Mouse (Mus musculus): Measurements from ENCODE around the gene Efcab6.
"Not testable (repeated sequence)": the region's sequence is repeated elsewhere in the genome, so short reads cannot be mapped to it uniquely, and the experiment has no call there.

- not testable (repeated sequence) for TF ChIP-seq POLR2A (IDR thresholded peaks at IDR 0.05; ENCODE audit: low read depth, low read length); CTCF (IDR thresholded peaks at IDR 0.05; ENCODE audit: extremely low read depth, insufficient read length, insufficient replicate concordance, low read depth, low read length)
Measured at GRCm38 (mm10) chr15:84097536-84097935, 32.4 kb upstream of the Efcab6 start.
